Mouse (Mus musculus) intestine, embryonic 16.5 days (tissue): Measurements from ENCODE around the gene Cpeb3. TPM values are rescaled to one million over a fixed set of nuclear protein-coding genes. Genes with fewer than 3 reads are reported as not detected.

Experiments
- ATAC-seq: fragments of 200-750 bp; cut with Nextera tagmentation; 2 replicates; pipeline ENCODE4 v1.8.0; 2017; ENCODE audit warnings: moderate TSS enrichment, moderate library complexity
- H3K27ac ChIP-seq: fragments of 300-500 bp; sonication (generic); 2 replicates; pipeline ENCODE4 v1.5.1; 2014; ENCODE audit warnings: mild to moderate bottlenecking, low read length
- H3K27me3 ChIP-seq: fragments of 300-500 bp; sonication (generic); replicated peaks from 2 replicates; pipeline ENCODE4 v1.6.1; 2014; ENCODE audit warnings: low read length, control low read depth, mixed read lengths; ENCODE audit not compliant: control insufficient read depth, insufficient read depth
- H3K36me3 ChIP-seq: fragments of 300-500 bp; sonication (generic); 2 replicates; pipeline ENCODE4 v1.6.1; 2014; ENCODE audit warnings: low read length, control low read depth; ENCODE audit not compliant: control insufficient read depth, insufficient read depth
- H3K4me1 ChIP-seq: fragments of 300-500 bp; sonication (generic); 2 replicates; pipeline ENCODE4 v1.6.1; 2014; ENCODE audit warnings: low read length, control low read depth, mixed read lengths; ENCODE audit not compliant: control insufficient read depth, insufficient read depth
- H3K4me2 ChIP-seq: fragments of 300-500 bp; sonication (generic); 2 replicates; pipeline ENCODE4 v1.6.1; 2014; ENCODE audit warnings: low read depth, low read length, control low read depth
- H3K4me3 ChIP-seq: fragments of 300-500 bp; sonication (generic); 2 replicates; pipeline ENCODE4 v1.5.1; 2014; ENCODE audit warnings: mild to moderate bottlenecking, low read length
- H3K9ac ChIP-seq: fragments of 300-500 bp; sonication (generic); 2 replicates; pipeline ENCODE4 v1.6.1; 2014; ENCODE audit warnings: low read depth, low read length
- H3K9me3 ChIP-seq: fragments of 300-500 bp; sonication (generic); 2 replicates; pipeline ENCODE4 v1.6.1; 2016; ENCODE audit warnings: low read length, control low read depth; ENCODE audit not compliant: control insufficient read depth
- WGBS: fragments of 180-500 bp; shearing (Covaris S2); extraction: QIAGEN DNeasy Blood & Tissue Kit; methylation state at CpG from one replicate; pipeline ENCODE4 v1.1.7; 2014; 5-methylcytosine and 5-hydroxymethylcytosine counted together
- polyA plus RNA-seq: library from polyadenylated mRNA; unstranded; fragments of >200 nt; fragmentation: Nextera tagmentation; extraction: Ambion mirVana; gene quantifications from 2 replicates; pipeline ENCODE4 v1.2.1, GENCODE M21; 2015

Cpeb3 gene
- 0.44 and 0.97 TPM in 2 replicates for polyA plus RNA-seq

GRCm38 (mm10) chr19:37208176-37208755, at the start of gene Cpeb3:
TSS of gene Cpeb3 (minus strand) at chr19:37208601.
- Histone ChIP-seq H3K4me2 (peak within 1 kb of the TSS; percentile 79), H3K4me1 (peaks cover 15% of the 10 kb centered on the region), H3K36me3 (peaks cover 3% of the 10 kb centered on the region; the same call in 1 of the 2 replicates), H3K27me3 (no peaks in the 10 kb centered on the region), H3K27ac (peak within 1 kb of the TSS; percentile 84), H3K9ac (peak within 1 kb of the TSS; percentile 98), H3K9me3 (no peaks in the 10 kb centered on the region), H3K4me3 (peak within 1 kb of the TSS; percentile 99)
- no peak for ATAC-seq
- WGBS, result under 1% methylated on average over 15 of the region's 15 CpGs

GRCm38 (mm10) chr19:37255321-37255720, 46.9 kb upstream of the Cpeb3 start:
- H3K36me3 ChIP-seq, result no peaks in the 10 kb centered on the region
- no peaks in the 10 kb centered on the region for H3K4me1 ChIP-seq
- H3K27me3 ChIP-seq, result no peaks in the 10 kb centered on the region
- H3K4me3 ChIP-seq, result no peak overlapping the region
- ATAC-seq, result no peak
- no peaks in the 10 kb centered on the region for H3K9me3 ChIP-seq
- WGBS, result 86% methylated on average over 9 of the region's 9 CpGs
- H3K27ac ChIP-seq, result no peak overlapping the region
- H3K4me2 ChIP-seq, result no peak overlapping the region
- H3K9ac ChIP-seq, result no peak overlapping the region

GRCm38 (mm10) chr19:37252104-37252503, 43.7 kb upstream of the Cpeb3 start:
- no peaks in the 10 kb centered on the region for H3K4me1 ChIP-seq
- no peaks in the 10 kb centered on the region for H3K36me3 ChIP-seq
- H3K9ac ChIP-seq, result no peak overlapping the region
- no peaks in the 10 kb centered on the region for H3K27me3 ChIP-seq
- 63% methylated on average over 6 of the region's 6 CpGs for WGBS
- ATAC-seq, result no peak
- no peak overlapping the region for H3K4me2 ChIP-seq
- H3K9me3 ChIP-seq, result no peaks in the 10 kb centered on the region
- H3K27ac ChIP-seq, result no peak overlapping the region
- no peak overlapping the region for H3K4me3 ChIP-seq

- WGBS, result 74% methylated on average over 3 of the region's 3 CpGs
These were observed 39.8 kb upstream of the Cpeb3 start for GRCm38 (mm10) chr19:37248199-37248598.

GRCm38 (mm10) chr19:37246859-37247258, 38.5 kb upstream of the Cpeb3 start:
- 42% methylated on average over 3 of the region's 3 CpGs for WGBS
- Histone ChIP-seq H3K27me3 (no peaks in the 10 kb centered on the region), H3K4me3 (no peak overlapping the region), H3K4me1 (no peaks in the 10 kb centered on the region), H3K9ac (no peak overlapping the region), H3K4me2 (no peak overlapping the region), H3K36me3 (no peaks in the 10 kb centered on the region), H3K27ac (no peak overlapping the region), H3K9me3 (no peaks in the 10 kb centered on the region)
- ATAC-seq, result no peak

More at GRCm38 (mm10) chr19:37248199-37248598, 39.8 kb upstream of the Cpeb3 start:
- no peak overlapping the region for H3K4me3 ChIP-seq
- H3K27ac ChIP-seq, result no peak overlapping the region
- no peak for ATAC-seq
- no peaks in the 10 kb centered on the region for H3K36me3 ChIP-seq
- no peaks in the 10 kb centered on the region for H3K4me1 ChIP-seq
- H3K9me3 ChIP-seq, result no peaks in the 10 kb centered on the region
- no peak overlapping the region for H3K4me2 ChIP-seq
- H3K9ac ChIP-seq, result no peak overlapping the region
- no peaks in the 10 kb centered on the region for H3K27me3 ChIP-seq

GRCm38 (mm10) chr19:37242707-37243106, 34.3 kb upstream of the Cpeb3 start:
- 26% methylated on average over 2 of the region's 2 CpGs for WGBS
- 0 out of 2 replicates have a peak, but pooled peaks cover 2% of the 10 kb centered on the region for H3K27me3 ChIP-seq

GRCm38 (mm10) chr19:37241201-37241600, 32.8 kb upstream of the Cpeb3 start:
- no peak overlapping the region for H3K4me2 ChIP-seq
- H3K36me3 ChIP-seq, result no peaks in the 10 kb centered on the region
- no peak overlapping the region for H3K4me3 ChIP-seq
- no peaks in the 10 kb centered on the region for H3K4me1 ChIP-seq
- 0 out of 2 replicates have a peak, but pooled peaks cover 3% of the 10 kb centered on the region for H3K27me3 ChIP-seq
- no peaks in the 10 kb centered on the region for H3K9me3 ChIP-seq
- H3K27ac ChIP-seq, result no peak overlapping the region
- ATAC-seq, result no peak
- no peak overlapping the region for H3K9ac ChIP-seq
- WGBS, result 77% methylated on average over 5 of the region's 5 CpGs

More at GRCm38 (mm10) chr19:37242707-37243106, 34.3 kb upstream of the Cpeb3 start:
- no peaks in the 10 kb centered on the region for H3K36me3 ChIP-seq
- H3K4me2 ChIP-seq, result no peak overlapping the region
- no peak overlapping the region for H3K9ac ChIP-seq
- no peak overlapping the region for H3K27ac ChIP-seq
- H3K4me3 ChIP-seq, result no peak overlapping the region
- ATAC-seq, result no peak
- H3K4me1 ChIP-seq, result no peaks in the 10 kb centered on the region
- no peaks in the 10 kb centered on the region for H3K9me3 ChIP-seq

- H3K9ac ChIP-seq, result no peak overlapping the region
- no peak for ATAC-seq
- no peak overlapping the region for H3K4me2 ChIP-seq
- H3K27ac ChIP-seq, result no peak overlapping the region
- no peaks in the 10 kb centered on the region for H3K36me3 ChIP-seq
- WGBS, result 17% methylated on average over 4 of the region's 4 CpGs
- H3K27me3 ChIP-seq, result peaks cover 14% of the 10 kb centered on the region
- H3K4me3 ChIP-seq, result no peak overlapping the region
- 0 out of 2 replicates have a peak, but pooled peaks cover under 1% of the 10 kb centered on the region for H3K4me1 ChIP-seq
- H3K9me3 ChIP-seq, result no peaks in the 10 kb centered on the region
These were observed 30.7 kb upstream of the Cpeb3 start for GRCm38 (mm10) chr19:37239096-37239495.

GRCm38 (mm10) chr19:37238651-37239050, 30.2 kb upstream of the Cpeb3 start:
- Histone ChIP-seq H3K27me3 (peaks cover 18% of the 10 kb centered on the region), H3K36me3 (no peaks in the 10 kb centered on the region), H3K27ac (no peak overlapping the region), H3K4me1 (peaks cover 5% of the 10 kb centered on the region; the same call in 1 of the 2 replicates), H3K9ac (no peak overlapping the region), H3K4me3 (no peak overlapping the region), H3K4me2 (no peak overlapping the region), H3K9me3 (no peaks in the 10 kb centered on the region)
- 15% methylated on average over 7 of the region's 7 CpGs for WGBS
- no peak for ATAC-seq
